8 mouse cellular contexts compared by ENCODE assay signal in genomic region chr7:28766173-28766879, GRCm38 (mm10). TPM values are rescaled to one million over a fixed set of nuclear protein-coding genes. Genes with fewer than 3 reads are reported as not detected.
A peak's percentile ranks its signal among the peaks of the same experiment; 100 is the strongest.
DNase-seq lines count a peak whose midpoint lies in the region; ATAC-seq and TF ChIP-seq lines count a peak whose summit lies in the region.

Gene Sirt2, plus strand, starts transcription at chr7:28766735.

- TF ChIP-seq CTCF in bone marrow macrophage, adult 2 months (IDR thresholded peaks at IDR 0.05; ENCODE audit: low read depth, low read length): no peak
- TF ChIP-seq CTCF in embryonic fibroblast, embryonic 13.5 days (IDR thresholded peaks at IDR 0.05; ENCODE audit: borderline replicate concordance, insufficient read depth, low read length): no peak

- ATAC-seq in kidney, embryonic 14.5 days (ENCODE audit: low FRiP score, low TSS enrichment): peak; percentile 99
- ATAC-seq in limb, embryonic 15.5 days (ENCODE audit: insufficient number of reproducible peaks, low FRiP score, low TSS enrichment, low read depth): peak; percentile 98

- whole genome bisulfite sequencing in kidney, embryonic 14.5 days: under 1% methylated on average over 45 of the region's 45 CpGs
- under 1% methylated on average over 45 of the region's 45 CpGs for WGBS in limb, embryonic 15.5 days

- peak within 1 kb of the TSS; percentile 75 for H3K4me3 ChIP-seq in bone marrow macrophage, adult 2 months (ENCODE audit: insufficient read depth, low read length)
- peak within 1 kb of the TSS; percentile 94 for H3K4me3 ChIP-seq in embryonic fibroblast, embryonic 13.5 days (ENCODE audit: insufficient read depth, low read length)
- peak within 1 kb of the TSS; percentile 70 for H3K4me3 ChIP-seq in kidney, embryonic 14.5 days (ENCODE audit: low read length)
- H3K4me3 ChIP-seq in limb, embryonic 15.5 days: peak within 1 kb of the TSS; percentile 78

- H3K4me2 ChIP-seq in kidney, embryonic 14.5 days (replicated peaks; ENCODE audit: low read depth, low read length): peak within 1 kb of the TSS; percentile 66
- peak within 1 kb of the TSS; percentile 71 for H3K4me2 ChIP-seq in limb, embryonic 15.5 days

- H3K4me1 ChIP-seq in bone marrow macrophage, adult 2 months (ENCODE audit: control insufficient read depth, insufficient read depth, low read length): peaks cover 11% of the 10 kb centered on the region
- peaks cover 10% of the 10 kb centered on the region; the same call in 1 of the 2 replicates for H3K4me1 ChIP-seq in embryonic fibroblast, embryonic 13.5 days (ENCODE audit: control insufficient read depth, insufficient read depth, low read length)
- peaks cover 6% of the 10 kb centered on the region for H3K4me1 ChIP-seq in kidney, embryonic 14.5 days (ENCODE audit: control insufficient read depth, insufficient read depth, low read length)
- H3K4me1 ChIP-seq in limb, embryonic 15.5 days: peaks cover 20% of the 10 kb centered on the region

- TF ChIP-seq POLR2A in bone marrow macrophage, adult 2 months (IDR thresholded peaks at IDR 0.05; ENCODE audit: borderline replicate concordance, low read depth, low read length): no peak
- TF ChIP-seq POLR2A in embryonic fibroblast, embryonic 13.5 days (IDR thresholded peaks at IDR 0.05; ENCODE audit: low read depth, low read length): peak; percentile 50

- H3K36me3 ChIP-seq in kidney, embryonic 14.5 days (ENCODE audit: control insufficient read depth, insufficient read depth, low read length): peaks cover 8% of the 10 kb centered on the region
- peaks cover 10% of the 10 kb centered on the region for H3K36me3 ChIP-seq in limb, embryonic 15.5 days

- DNase-seq in A20 (ENCODE audit: low read depth, low spot score): peak; percentile 99
- peak; percentile 99 to 100 for DNase-seq in heart, adult 9 months (ENCODE audit: low spot score in 2 of 2)
- peak; percentile 97 to 98 for DNase-seq in monocyte, adult 2 months (ENCODE audit: low read depth in 1 of 2, low spot score in 2 of 2)
- peak; percentile 98 to 99 for DNase-seq in spleen, postnatal 36 days (ENCODE audit: low spot score in 2 of 2)

- peak within 1 kb of the TSS; percentile 22 for H3K27ac ChIP-seq in bone marrow macrophage, adult 2 months (ENCODE audit: insufficient read depth, low read depth, low read length)
- no peak within 1 kb of the TSS for H3K27ac ChIP-seq in embryonic fibroblast, embryonic 13.5 days (ENCODE audit: insufficient read depth, low read length)
- H3K27ac ChIP-seq in kidney, embryonic 14.5 days (ENCODE audit: low read depth, low read length): no peak within 1 kb of the TSS
- H3K27ac ChIP-seq in limb, embryonic 15.5 days: 0 out of 2 replicates have a peak within 1 kb of the TSS, but pooled peaks have one; percentile 1

- no peaks in the 10 kb centered on the region for H3K27me3 ChIP-seq in kidney, embryonic 14.5 days (ENCODE audit: control insufficient read depth, insufficient read depth, low read length)
- H3K27me3 ChIP-seq in limb, embryonic 15.5 days: no peaks in the 10 kb centered on the region

- H3K9ac ChIP-seq in kidney, embryonic 14.5 days (ENCODE audit: low read depth, low read length): peak within 1 kb of the TSS; percentile 73
- peak within 1 kb of the TSS; percentile 58 for H3K9ac ChIP-seq in limb, embryonic 15.5 days

- no peaks in the 10 kb centered on the region for H3K9me3 ChIP-seq in kidney, embryonic 14.5 days (ENCODE audit: control insufficient read depth, low read length)
- H3K9me3 ChIP-seq in limb, embryonic 15.5 days: no peaks in the 10 kb centered on the region

RNA-seq across cellular contexts. Expression of gene Sirt2, which starts in this region (rescaled TPM):
- polyA plus RNA-seq in bone marrow macrophage, adult 2 months (2012; ENCODE audit: insufficient read depth, insufficient read length, missing spikeins): 190 and 192 TPM in 2 replicates
- polyA plus RNA-seq in embryonic fibroblast, embryonic 13.5 days (2011; ENCODE audit: insufficient read length, low read depth, missing spikeins): 60.1 and 64.1 TPM in 2 replicates
- 49.7 and 56.7 TPM in 2 replicates for polyA plus RNA-seq in kidney, embryonic 14.5 days (2014; fragmentation: Nextera tagmentation; extraction: Ambion mirVana)
- polyA plus RNA-seq in limb, embryonic 15.5 days (2015; fragmentation: Nextera tagmentation; extraction: Ambion mirVana): 79.8 and 96.9 TPM in 2 replicates

Comparison
In these comparisons a context has a peak if more than half of its experiments do, and no peak if none do; other contexts are left out.
1. H3K27ac ChIP-seq: peak in bone marrow macrophage, adult 2 months (single experiment) and limb, embryonic 15.5 days (single experiment); none in embryonic fibroblast, embryonic 13.5 days (single experiment) and kidney, embryonic 14.5 days (single experiment).
2. Peak in every context shown above with its lines, with median percentiles within 50 percentile points of each other: DNase-seq and H3K4me3 ChIP-seq.